Mouse (Mus musculus): ENCODE measurements around the gene Cnbd2. TPM values are rescaled to one million over a fixed set of nuclear protein-coding genes. Genes with fewer than 3 reads are reported as not detected.

Gene Cnbd2
- polyA plus RNA-seq, 1 experiment from 2014 or later: 2.6 TPM

DNA sequence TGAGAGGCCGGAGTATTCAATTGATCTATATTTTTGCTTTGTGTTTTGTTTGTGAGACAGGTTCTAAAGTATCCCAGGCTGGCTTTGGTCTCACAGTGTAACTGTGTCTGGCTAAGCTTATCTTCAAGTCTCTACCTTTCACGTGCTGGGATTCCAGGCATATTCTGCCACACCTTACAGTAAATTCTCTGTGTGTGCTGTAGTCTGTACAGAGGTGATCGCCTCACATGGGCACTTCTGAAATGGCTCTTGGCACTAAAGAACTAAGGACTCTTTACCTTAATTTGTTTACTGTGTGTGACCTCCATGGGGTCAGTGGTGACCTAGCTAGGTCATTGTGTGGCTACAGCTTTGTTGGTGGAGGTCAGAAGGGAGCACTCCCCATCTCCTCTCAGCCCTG lies 15.9 kb upstream of the Cnbd2 start:
- Histone ChIP-seq H3K27me3 (ENCODE audit: low read depth, poor library complexity, severe bottlenecking) (no peaks in the 10 kb centered on the region), H3K36me3 (peaks cover 94% of the 10 kb centered on the region), H3K4me1 (no peaks in the 10 kb centered on the region), H3K4me3 (no peak overlapping the region), H3K27ac (no peak overlapping the region), H3K9me3 (replicated peaks) (no peaks in the 10 kb centered on the region)
- DNase-seq (ENCODE audit: low spot score): no peak
- 95% methylated on average over 3 of the region's 3 CpGs for WGBS

DNA sequence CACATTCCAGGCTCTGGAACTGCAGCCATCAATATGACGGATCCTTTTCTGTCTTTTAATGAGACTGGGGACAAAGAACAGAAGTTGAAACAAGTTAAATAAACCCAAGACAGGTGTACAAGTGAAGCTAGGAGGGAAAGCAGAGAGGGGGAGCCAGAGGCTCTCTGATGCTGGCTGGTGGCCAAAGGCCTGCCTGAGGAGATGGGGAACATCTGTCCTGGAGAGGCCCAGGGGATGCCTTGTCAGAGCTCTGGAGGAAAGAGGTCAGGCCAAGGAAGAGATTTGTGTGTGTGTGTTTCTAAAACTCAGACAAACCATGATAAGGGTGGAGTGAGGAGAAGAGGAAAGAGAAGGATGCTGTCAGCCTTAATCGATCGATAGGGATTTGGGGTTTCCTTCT lies 14.4 kb upstream of the Cnbd2 start:
- no peaks in the 10 kb centered on the region for H3K9me3 ChIP-seq (replicated peaks)
- no peaks in the 10 kb centered on the region for H3K27me3 ChIP-seq (ENCODE audit: low read depth, poor library complexity, severe bottlenecking)
- H3K36me3 ChIP-seq: peaks cover 94% of the 10 kb centered on the region
- no peak for DNase-seq (ENCODE audit: low spot score)
- no peak overlapping the region for H3K27ac ChIP-seq
- no peak overlapping the region for H3K4me3 ChIP-seq
- H3K4me1 ChIP-seq: no peaks in the 10 kb centered on the region
- 97% methylated on average over 3 of the region's 3 CpGs for WGBS

DNA sequence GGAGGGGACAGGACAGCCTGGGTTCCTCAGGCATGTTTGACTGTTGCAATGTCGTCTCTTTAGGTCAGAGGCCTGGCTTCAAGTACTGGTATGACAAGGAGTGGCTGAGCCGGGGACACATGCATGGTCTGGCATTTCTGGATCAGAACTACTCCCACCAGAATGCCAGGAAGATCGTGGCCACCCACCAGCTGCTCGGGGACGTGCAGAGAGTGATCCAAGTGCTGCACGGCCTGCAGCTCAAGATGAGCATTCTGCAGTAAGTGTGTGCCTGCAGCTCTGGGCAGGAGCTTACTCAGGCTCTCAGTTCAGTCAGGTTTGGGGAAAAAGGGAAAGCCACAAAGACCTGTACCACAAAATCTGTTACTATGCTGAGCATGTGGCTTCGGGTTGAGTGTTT lies 13.6 kb upstream of the Cnbd2 start:
- H3K4me3 ChIP-seq: no peak overlapping the region
- no peaks in the 10 kb centered on the region for H3K27me3 ChIP-seq (ENCODE audit: low read depth, poor library complexity, severe bottlenecking)
- H3K4me1 ChIP-seq: no peaks in the 10 kb centered on the region
- DNase-seq (ENCODE audit: low spot score): no peak
- WGBS: 92% methylated on average over 7 of the region's 7 CpGs
- H3K27ac ChIP-seq: no peak overlapping the region
- no peaks in the 10 kb centered on the region for H3K9me3 ChIP-seq (replicated peaks)
- H3K36me3 ChIP-seq: peaks cover 94% of the 10 kb centered on the region

DNA sequence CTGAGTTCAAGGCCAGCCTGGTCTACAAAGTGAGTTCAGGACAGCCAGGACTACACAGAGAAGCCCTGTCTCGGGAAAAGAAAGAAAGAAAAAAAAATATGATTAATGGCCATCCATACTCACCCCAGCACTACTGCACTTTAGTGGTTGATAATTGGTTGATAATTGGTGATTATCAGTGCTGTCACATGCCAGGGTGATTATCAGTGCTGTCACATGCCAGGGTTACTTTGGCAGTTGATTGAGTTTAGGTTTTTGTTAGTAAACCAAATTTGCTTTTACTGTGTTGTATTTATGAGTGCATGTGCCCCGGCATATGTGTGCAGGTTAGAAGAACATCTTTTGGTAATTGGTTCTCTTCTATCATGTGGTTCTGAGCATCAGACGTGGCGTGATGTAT lies 10.0 kb upstream of the Cnbd2 start:
- DNase-seq (ENCODE audit: low spot score): no peak
- Histone ChIP-seq H3K4me3 (no peak overlapping the region), H3K27ac (no peak overlapping the region), H3K36me3 (peaks cover 94% of the 10 kb centered on the region), H3K9me3 (replicated peaks) (no peaks in the 10 kb centered on the region), H3K4me1 (no peaks in the 10 kb centered on the region), H3K27me3 (ENCODE audit: low read depth, poor library complexity, severe bottlenecking) (no peaks in the 10 kb centered on the region)
- WGBS: 88% methylated on average over 4 of the region's 4 CpGs

DNA sequence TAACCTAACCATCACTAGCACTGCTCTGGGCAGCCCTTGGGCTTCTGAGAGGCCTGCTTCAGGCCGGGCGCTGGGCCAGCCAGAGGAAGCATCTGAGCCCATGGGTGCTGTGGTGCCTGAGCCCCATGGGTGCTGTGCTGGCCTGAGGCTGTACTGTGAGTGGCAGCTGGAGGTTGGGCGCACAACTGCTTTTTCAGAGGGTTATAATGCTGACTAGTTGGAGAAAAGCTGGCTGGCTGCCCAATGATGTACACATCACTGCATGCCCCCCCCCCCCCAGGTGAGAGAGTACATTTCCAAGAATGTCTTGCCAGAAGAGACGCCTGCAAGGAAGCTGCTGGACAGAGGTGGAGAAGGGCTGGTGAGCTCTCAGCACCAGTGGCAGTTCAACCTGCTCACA lies 7.7 kb upstream of the Cnbd2 start:
- no peak for DNase-seq (ENCODE audit: low spot score)
- no peak overlapping the region for H3K4me3 ChIP-seq
- 90% methylated on average over 4 of the region's 4 CpGs for WGBS
- peaks cover 88% of the 10 kb centered on the region for H3K36me3 ChIP-seq
- H3K4me1 ChIP-seq: no peaks in the 10 kb centered on the region
- no peaks in the 10 kb centered on the region for H3K9me3 ChIP-seq (replicated peaks)
- no peaks in the 10 kb centered on the region for H3K27me3 ChIP-seq (ENCODE audit: low read depth, poor library complexity, severe bottlenecking)
- H3K27ac ChIP-seq: no peak overlapping the region

DNA sequence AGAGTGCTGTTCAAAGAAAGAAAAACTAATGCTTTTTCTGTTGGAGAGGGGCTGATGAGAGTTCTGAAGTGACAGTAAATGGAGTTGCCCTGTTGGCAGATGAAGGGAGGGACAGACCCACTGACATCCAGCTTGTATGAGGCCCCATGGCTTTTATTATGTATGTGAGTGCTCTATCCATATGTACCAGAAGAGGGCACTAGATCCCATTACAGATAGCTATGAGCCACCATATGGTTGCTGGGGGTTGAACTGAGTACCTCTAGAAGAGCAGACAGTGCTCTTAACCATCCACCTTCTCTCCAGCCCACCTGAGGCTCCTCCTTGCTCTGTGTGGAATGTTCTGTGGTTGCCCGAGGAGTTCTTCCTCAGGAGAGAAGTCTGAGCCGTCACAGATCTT lies 6.3 kb upstream of the Cnbd2 start:
- H3K9me3 ChIP-seq (replicated peaks): no peaks in the 10 kb centered on the region
- H3K4me3 ChIP-seq: no peak overlapping the region
- H3K27ac ChIP-seq: no peak overlapping the region
- WGBS: 84% methylated on average over 2 of the region's 2 CpGs
- no peak for DNase-seq (ENCODE audit: low spot score)
- no peaks in the 10 kb centered on the region for H3K27me3 ChIP-seq (ENCODE audit: low read depth, poor library complexity, severe bottlenecking)
- H3K36me3 ChIP-seq: peaks cover 84% of the 10 kb centered on the region
- H3K4me1 ChIP-seq: no peaks in the 10 kb centered on the region

DNA sequence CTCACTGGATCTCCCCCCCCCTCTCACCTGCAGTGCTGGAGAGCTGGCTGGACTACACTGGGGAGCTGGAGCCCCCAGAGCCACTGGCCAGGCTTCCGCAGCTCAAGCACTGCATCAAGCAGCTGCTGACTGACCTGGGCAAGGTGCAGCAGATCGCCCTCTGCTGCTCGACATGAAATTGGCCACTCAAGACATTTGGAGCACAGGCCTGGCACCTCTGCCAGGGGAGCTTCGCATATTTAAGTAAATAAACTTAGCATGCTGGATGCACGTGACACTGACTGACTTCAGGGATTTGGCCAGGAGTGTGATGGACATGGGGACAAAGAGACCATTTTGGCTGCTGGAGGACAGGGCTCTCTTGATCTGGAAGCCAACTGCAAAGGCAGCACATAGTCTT lies 4.8 kb upstream of the Cnbd2 start:
- Histone ChIP-seq H3K27ac (no peak overlapping the region), H3K9me3 (replicated peaks) (no peaks in the 10 kb centered on the region), H3K27me3 (ENCODE audit: low read depth, poor library complexity, severe bottlenecking) (no peaks in the 10 kb centered on the region), H3K4me1 (peaks cover 10% of the 10 kb centered on the region), H3K4me3 (no peak overlapping the region), H3K36me3 (peaks cover 73% of the 10 kb centered on the region)
- WGBS: 68% methylated on average over 5 of the region's 5 CpGs
- DNase-seq (ENCODE audit: low spot score): no peak

DNA sequence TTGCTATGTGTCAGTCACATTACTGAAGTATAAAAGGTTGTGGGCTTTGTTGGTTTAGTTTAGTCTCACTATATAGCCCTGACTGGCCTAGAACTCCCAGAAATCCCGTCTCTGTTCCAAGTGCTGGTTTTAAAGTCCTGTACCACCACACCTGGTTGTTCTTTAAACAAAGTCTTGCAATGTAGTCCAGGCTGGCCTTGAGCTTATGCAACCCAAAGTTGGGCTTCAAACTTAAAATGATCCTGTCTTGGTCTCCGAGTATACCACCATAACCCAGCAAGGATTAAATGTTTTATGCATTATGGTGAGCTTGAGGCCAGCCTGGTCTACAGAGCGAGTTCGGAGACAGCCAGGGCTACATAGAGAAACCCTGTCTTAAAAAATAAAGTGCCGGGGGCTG lies 2.2 kb upstream of the Cnbd2 start:
- no peak for DNase-seq (ENCODE audit: low spot score)
- 95% methylated on average over 5 of the region's 5 CpGs for WGBS

DNA sequence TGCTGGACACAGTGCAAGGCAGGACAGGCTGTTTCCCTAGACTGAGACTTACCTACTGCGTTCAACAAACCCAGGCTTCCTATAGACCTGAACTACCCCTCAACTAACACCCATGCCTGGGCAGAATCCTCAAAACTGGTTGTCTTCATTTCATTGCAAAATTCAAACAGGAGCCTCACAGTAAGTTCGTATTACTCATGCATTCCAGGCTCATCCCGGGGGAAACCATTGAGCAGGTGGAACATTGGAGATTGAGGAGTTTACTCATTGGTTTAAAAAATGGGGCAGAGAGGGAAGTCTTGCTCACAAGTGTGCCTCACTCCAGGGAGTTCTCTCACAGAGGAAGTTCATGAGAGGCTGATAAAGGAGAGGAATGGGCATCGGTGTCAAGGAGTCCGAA lies 1.6 kb upstream of the Cnbd2 start:
- no peak for DNase-seq (ENCODE audit: low spot score)
- peaks cover 20% of the 10 kb centered on the region for H3K4me1 ChIP-seq
- H3K27ac ChIP-seq: no peak overlapping the region
- peaks cover 48% of the 10 kb centered on the region for H3K36me3 ChIP-seq
- WGBS: 95% methylated on average over 5 of the region's 5 CpGs
- H3K27me3 ChIP-seq (ENCODE audit: low read depth, poor library complexity, severe bottlenecking): no peaks in the 10 kb centered on the region
- no peak overlapping the region for H3K4me3 ChIP-seq
- no peaks in the 10 kb centered on the region for H3K9me3 ChIP-seq (replicated peaks)

More for the DNA sequence above, 2.2 kb upstream of the Cnbd2 start:
- H3K27me3 ChIP-seq (ENCODE audit: low read depth, poor library complexity, severe bottlenecking): no peaks in the 10 kb centered on the region
- no peak overlapping the region for H3K4me3 ChIP-seq
- no peak overlapping the region for H3K27ac ChIP-seq
- H3K36me3 ChIP-seq: peaks cover 53% of the 10 kb centered on the region
- H3K9me3 ChIP-seq (replicated peaks): no peaks in the 10 kb centered on the region
- peaks cover 20% of the 10 kb centered on the region for H3K4me1 ChIP-seq

DNA sequence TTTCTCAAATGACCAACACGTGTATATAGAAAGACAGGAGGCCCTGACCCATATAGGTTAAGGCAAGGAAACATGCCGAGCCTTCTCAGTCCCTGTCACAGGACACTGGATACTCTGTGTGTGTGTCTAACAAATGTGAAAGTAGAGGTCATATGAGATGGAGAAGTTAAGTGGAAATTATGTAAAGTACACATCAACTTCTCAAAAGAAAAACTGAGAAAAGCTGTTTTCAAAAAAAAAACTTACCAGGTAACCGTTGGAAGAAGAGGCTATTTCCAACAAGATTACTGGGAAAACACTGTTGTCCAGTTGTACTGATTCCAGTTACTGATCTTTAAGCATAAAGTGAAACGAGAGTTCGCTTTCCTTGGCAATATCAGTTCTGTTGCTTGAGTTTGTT lies 1.2 kb upstream of the Cnbd2 start:
- Histone ChIP-seq H3K4me1 (peaks cover 20% of the 10 kb centered on the region), H3K4me3 (peak overlapping the region; percentile 92), H3K36me3 (peaks cover 43% of the 10 kb centered on the region), H3K9me3 (replicated peaks) (no peaks in the 10 kb centered on the region), H3K27me3 (ENCODE audit: low read depth, poor library complexity, severe bottlenecking) (no peaks in the 10 kb centered on the region), H3K27ac (no peak overlapping the region)
- WGBS: 91% methylated on average over 5 of the region's 5 CpGs
- no peak for DNase-seq (ENCODE audit: low spot score)

DNA sequence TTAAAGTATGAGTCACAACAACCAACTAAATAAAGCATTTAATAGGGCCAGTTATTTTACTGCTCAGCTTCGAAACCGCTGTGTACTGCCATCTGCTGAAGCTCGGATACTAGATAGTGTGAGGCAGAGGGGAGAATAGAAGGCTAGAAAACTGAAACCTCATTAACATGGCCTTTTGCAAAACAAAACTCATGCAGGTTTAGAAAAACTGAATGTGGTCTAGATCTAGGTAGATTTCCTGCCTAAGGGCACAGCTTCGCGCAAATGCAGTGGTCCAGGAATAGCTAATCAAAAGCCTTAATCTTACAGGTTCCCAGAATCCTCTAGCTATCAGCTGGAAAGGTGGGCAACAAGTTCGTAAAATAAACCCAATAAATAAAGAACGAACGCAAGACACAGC lies 658 bp upstream of the Cnbd2 start:
- peak overlapping the region; percentile 92 for H3K4me3 ChIP-seq
- H3K9me3 ChIP-seq (replicated peaks): no peaks in the 10 kb centered on the region
- DNase-seq (ENCODE audit: low spot score): no peak
- H3K36me3 ChIP-seq: peaks cover 38% of the 10 kb centered on the region
- H3K27me3 ChIP-seq (ENCODE audit: low read depth, poor library complexity, severe bottlenecking): no peaks in the 10 kb centered on the region
- H3K27ac ChIP-seq: peak overlapping the region; percentile 99
- H3K4me1 ChIP-seq: peaks cover 20% of the 10 kb centered on the region
- WGBS: 27% methylated on average over 8 of the region's 8 CpGs

DNA sequence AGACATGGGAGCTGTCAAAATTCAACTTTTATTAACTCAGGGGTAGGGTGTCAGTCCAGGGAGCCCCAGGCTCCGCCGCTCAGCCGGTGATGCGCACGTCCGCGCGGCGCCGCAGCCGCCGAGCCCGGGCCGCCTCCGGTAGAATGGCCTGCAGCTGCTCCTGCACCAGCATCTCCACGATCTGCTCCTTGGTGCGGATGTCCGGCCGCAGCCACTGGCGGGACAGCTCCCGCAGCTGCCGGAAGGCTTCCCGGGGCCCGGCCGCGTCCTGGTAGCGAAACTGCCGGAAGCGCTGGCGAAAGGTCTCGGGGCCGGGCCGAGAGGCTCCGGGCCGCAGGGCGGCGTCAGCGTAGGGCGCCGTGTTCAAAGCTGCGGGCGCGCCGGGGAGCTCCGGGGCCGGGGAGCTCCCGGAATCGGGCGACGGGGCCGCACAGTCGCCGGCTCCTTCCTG lies 233 bp upstream of the Cnbd2 start:
- peak overlapping the region; percentile 92 for H3K4me3 ChIP-seq
- under 1% methylated on average over 53 of the region's 53 CpGs for WGBS
- H3K27ac ChIP-seq: peak overlapping the region; percentile 99
- H3K36me3 ChIP-seq: peaks cover 34% of the 10 kb centered on the region
- H3K9me3 ChIP-seq (replicated peaks): no peaks in the 10 kb centered on the region
- peaks cover 20% of the 10 kb centered on the region for H3K4me1 ChIP-seq
- peak; percentile 80 for DNase-seq (ENCODE audit: low spot score)
- H3K27me3 ChIP-seq (ENCODE audit: low read depth, poor library complexity, severe bottlenecking): no peaks in the 10 kb centered on the region

DNA sequence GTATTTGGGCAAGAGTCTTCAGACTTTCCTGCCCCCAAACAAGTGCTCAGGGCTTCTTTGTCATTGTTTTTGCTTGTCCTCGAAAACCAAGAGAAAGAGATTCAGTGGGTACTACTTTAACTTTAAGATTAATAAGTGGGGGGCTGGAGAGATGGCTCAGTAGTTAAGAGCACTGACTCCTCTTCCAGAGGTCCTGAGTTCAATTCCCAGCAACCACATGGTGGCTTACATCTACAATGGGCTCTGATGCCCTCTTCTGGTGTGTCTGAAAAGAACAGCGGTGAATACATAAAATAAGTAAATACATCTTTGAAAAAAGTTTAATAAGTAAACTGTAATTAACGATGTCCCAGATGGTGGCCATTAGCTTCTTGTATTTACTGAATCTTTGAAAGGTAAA lies 1.1 kb downstream of the Cnbd2 start:
- H3K27ac ChIP-seq: peak overlapping the region; percentile 99; the same call in 1 of the 2 replicates

DNA sequence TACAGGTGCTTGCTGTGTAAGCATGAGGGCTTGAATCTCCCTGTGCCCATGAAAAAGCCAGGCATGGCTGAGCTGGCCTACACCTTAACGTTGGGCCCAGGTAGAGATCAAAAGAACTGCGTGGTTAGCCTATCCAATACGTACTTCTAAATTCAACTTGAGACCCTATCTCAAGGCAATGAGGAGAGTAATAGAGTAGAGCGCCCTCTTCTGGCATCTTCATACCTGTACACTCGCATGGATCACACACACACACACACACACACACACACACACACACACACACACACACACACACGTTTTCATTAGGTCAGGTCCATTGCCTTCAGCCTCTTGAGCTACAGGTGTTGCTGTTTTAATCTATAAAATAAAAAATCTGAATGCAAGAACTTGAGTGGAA lies 2.7 kb downstream of the Cnbd2 start:
- H3K36me3 ChIP-seq: peaks cover 17% of the 10 kb centered on the region
- H3K9me3 ChIP-seq (replicated peaks): no peaks in the 10 kb centered on the region
- no peak overlapping the region for H3K27ac ChIP-seq
- H3K27me3 ChIP-seq (ENCODE audit: low read depth, poor library complexity, severe bottlenecking): no peaks in the 10 kb centered on the region
- DNase-seq (ENCODE audit: low spot score): no peak
- WGBS: 94% methylated on average over 6 of the region's 6 CpGs
- no peak overlapping the region for H3K4me3 ChIP-seq
- peaks cover 20% of the 10 kb centered on the region for H3K4me1 ChIP-seq

More for the DNA sequence above, 1.1 kb downstream of the Cnbd2 start:
- H3K27me3 ChIP-seq (ENCODE audit: low read depth, poor library complexity, severe bottlenecking): no peaks in the 10 kb centered on the region
- peak overlapping the region; percentile 92 for H3K4me3 ChIP-seq
- WGBS: 59% methylated on average over 3 of the region's 3 CpGs
- peaks cover 22% of the 10 kb centered on the region for H3K36me3 ChIP-seq
- H3K4me1 ChIP-seq: peaks cover 20% of the 10 kb centered on the region
- DNase-seq (ENCODE audit: low spot score): no peak
- no peaks in the 10 kb centered on the region for H3K9me3 ChIP-seq (replicated peaks)

Data from limb, embryonic 10.5 days (tissue).